Mouse (Mus musculus) kidney, adult 18-20 months (tissue): ENCODE results near the gene Nav2.

Experiments
- DNase-seq: peaks from one replicate; pipeline ENCODE4 v3.0.0; 2021

Nav2 gene

GRCm38 (mm10) chr7:49373173-49373572 is 464.7 kb downstream of the Nav2 start:
- no peak for DNase-seq

- no peak for DNase-seq
These were observed 465.1 kb downstream of the Nav2 start for GRCm38 (mm10) chr7:49373661-49374060.

GRCm38 (mm10) chr7:49375499-49375974 is 467.0 kb downstream of the Nav2 start:
- DNase-seq: peak; percentile 18

- DNase-seq: no peak
These were observed 470.1 kb downstream of the Nav2 start for GRCm38 (mm10) chr7:49378608-49379007.

- no peak for DNase-seq
These were observed 472.4 kb downstream of the Nav2 start for GRCm38 (mm10) chr7:49380940-49381339.

GRCm38 (mm10) chr7:49382884-49383283 is 474.4 kb downstream of the Nav2 start:
- no peak for DNase-seq

GRCm38 (mm10) chr7:49388137-49388536 is 479.6 kb downstream of the Nav2 start:
- no peak for DNase-seq

GRCm38 (mm10) chr7:49390312-49390711 is 481.8 kb downstream of the Nav2 start:
- no peak for DNase-seq

GRCm38 (mm10) chr7:49390829-49391228 is 482.3 kb downstream of the Nav2 start:
- DNase-seq: no peak

- no peak for DNase-seq
These were observed 483.7 kb downstream of the Nav2 start for GRCm38 (mm10) chr7:49392180-49392579.

GRCm38 (mm10) chr7:49392834-49393233 is 484.3 kb downstream of the Nav2 start:
- no peak for DNase-seq

GRCm38 (mm10) chr7:49393857-49394256 is 485.3 kb downstream of the Nav2 start:
- no peak for DNase-seq

- DNase-seq: no peak
These were observed 487.7 kb downstream of the Nav2 start for GRCm38 (mm10) chr7:49396202-49396601.

- peak; percentile 30 for DNase-seq
These were observed 489.0 kb downstream of the Nav2 start for GRCm38 (mm10) chr7:49397441-49398003.

- no peak for DNase-seq
These were observed 489.6 kb downstream of the Nav2 start for GRCm38 (mm10) chr7:49398020-49398516.

GRCm38 (mm10) chr7:49399314-49399713 is 490.8 kb downstream of the Nav2 start:
- DNase-seq: peak; percentile 57

- DNase-seq: no peak
These were observed 491.9 kb downstream of the Nav2 start for GRCm38 (mm10) chr7:49400463-49400862.

- no peak for DNase-seq
These were observed 494.0 kb downstream of the Nav2 start for GRCm38 (mm10) chr7:49402526-49402925.

GRCm38 (mm10) chr7:49407688-49408087 is 499.2 kb downstream of the Nav2 start:
- DNase-seq: no peak

GRCm38 (mm10) chr7:49408625-49409024 is 500.1 kb downstream of the Nav2 start:
- no peak for DNase-seq

- DNase-seq: no peak
These were observed 500.7 kb downstream of the Nav2 start for GRCm38 (mm10) chr7:49409265-49409664.

GRCm38 (mm10) chr7:49410188-49410587 is 501.7 kb downstream of the Nav2 start:
- DNase-seq: no peak

GRCm38 (mm10) chr7:49410892-49411291 is 502.4 kb downstream of the Nav2 start:
- no peak for DNase-seq

GRCm38 (mm10) chr7:49411803-49412202 is 503.3 kb downstream of the Nav2 start:
- DNase-seq: no peak

- no peak for DNase-seq
These were observed 506.6 kb downstream of the Nav2 start for GRCm38 (mm10) chr7:49415131-49415530.
